Mouse (Mus musculus) embryonic facial prominence, embryonic 12.5 days (tissue): ENCODE data around the gene Nckap1l. TPM values are rescaled to one million over a fixed set of nuclear protein-coding genes. Genes with fewer than 3 reads are reported as not detected.

Experiments used
- ATAC-seq: fragments of 200-750 bp; cut with Nextera tagmentation; 2 replicates; pipeline ENCODE4 v1.8.0; 2017; ENCODE audit not compliant: insufficient number of reproducible peaks, insufficient read depth, low FRiP score, low TSS enrichment
- H3K27ac ChIP-seq: fragments of 300-500 bp; sonication (generic); 2 replicates; pipeline ENCODE4 v1.5.1; 2016; ENCODE audit warnings: mild to moderate bottlenecking
- H3K27me3 ChIP-seq: fragments of 300-500 bp; sonication (generic); 2 replicates; pipeline ENCODE4 v1.6.1; 2016; ENCODE audit warnings: mild to moderate bottlenecking, moderate library complexity
- H3K36me3 ChIP-seq: fragments of 300-500 bp; sonication (generic); 2 replicates; pipeline ENCODE4 v1.6.1; 2016; ENCODE audit warnings: mild to moderate bottlenecking
- H3K4me1 ChIP-seq: fragments of 300-500 bp; sonication (generic); 2 replicates; pipeline ENCODE4 v1.6.1; 2016
- H3K4me2 ChIP-seq: fragments of 300-500 bp; sonication (generic); replicated peaks from 2 replicates; pipeline ENCODE4 v1.6.1; 2016; ENCODE audit warnings: mild to moderate bottlenecking, moderate library complexity
- H3K4me3 ChIP-seq: fragments of 300-500 bp; sonication (generic); 2 replicates; pipeline ENCODE4 v1.5.1; 2016; ENCODE audit warnings: mild to moderate bottlenecking
- H3K9ac ChIP-seq: fragments of 300-500 bp; sonication (generic); 2 replicates; pipeline ENCODE4 v1.6.1; 2016; ENCODE audit warnings: mild to moderate bottlenecking, moderate library complexity
- H3K9me3 ChIP-seq: fragments of 300-500 bp; sonication (generic); 2 replicates; pipeline ENCODE4 v1.6.1; 2016; ENCODE audit warnings: mild to moderate bottlenecking, moderate library complexity
- WGBS: fragments of 180-500 bp; shearing (Covaris S2); methylation state at CpG from one replicate; pipeline ENCODE4 v1.1.7; 2016; 5-methylcytosine and 5-hydroxymethylcytosine counted together
- polyA plus RNA-seq: library from polyadenylated mRNA; unstranded; fragments of >200 nt; fragmentation: Nextera tagmentation; extraction: Ambion mirVana; gene quantifications from 2 replicates; pipeline ENCODE4 v1.2.1, GENCODE M21; 2016

The Nckap1l gene
- polyA plus RNA-seq, 1 experiment from 2014 or later = 1.9 TPM

GRCm38 (mm10) chr15:103502435-103503250 is 49.0 kb downstream of the Nckap1l start, which contains the start of gene Pde1b:
Gene Pde1b (plus strand): TSS chr15:103503034.
- peaks cover 6% of the 10 kb centered on the region for H3K4me1 ChIP-seq
- peak; percentile 80 for ATAC-seq
- H3K4me2 ChIP-seq = peak within 1 kb of the TSS; percentile 94
- no peak within 1 kb of the TSS for H3K27ac ChIP-seq
- H3K9ac ChIP-seq = peak within 1 kb of the TSS; percentile 56
- WGBS = 1% methylated on average over 47 of the region's 63 CpGs
- peaks cover 34% of the 10 kb centered on the region for H3K27me3 ChIP-seq
- H3K4me3 ChIP-seq = peak within 1 kb of the TSS; percentile 58
- H3K9me3 ChIP-seq = no peaks in the 10 kb centered on the region
- no peaks in the 10 kb centered on the region for H3K36me3 ChIP-seq

- WGBS = 1% methylated on average over 15 of the region's 15 CpGs
- H3K4me1 ChIP-seq = peaks cover 1% of the 10 kb centered on the region
- peak overlapping the region; percentile 94 for H3K4me2 ChIP-seq
- H3K27ac ChIP-seq = no peak overlapping the region
- H3K9ac ChIP-seq = peak overlapping the region; percentile 56
- peak; percentile 71 for ATAC-seq
- H3K27me3 ChIP-seq = peaks cover 34% of the 10 kb centered on the region
- H3K9me3 ChIP-seq = no peaks in the 10 kb centered on the region
- peak overlapping the region; percentile 58 for H3K4me3 ChIP-seq
- no peaks in the 10 kb centered on the region for H3K36me3 ChIP-seq
Observed at GRCm38 (mm10) chr15:103503251-103503600, 49.6 kb downstream of the Nckap1l start.

- Histone ChIP-seq H3K27ac (no peak overlapping the region), H3K4me3 (peak overlapping the region; percentile 58), H3K4me2 (peak overlapping the region; percentile 94), H3K36me3 (no peaks in the 10 kb centered on the region), H3K9ac (peak overlapping the region; percentile 56; the same call in 1 of the 2 replicates), H3K4me1 (no peaks in the 10 kb centered on the region), H3K27me3 (peaks cover 34% of the 10 kb centered on the region), H3K9me3 (no peaks in the 10 kb centered on the region)
- 51% methylated on average over 12 of the region's 12 CpGs for WGBS
- 0 out of 2 replicates have a peak, but pooled peaks have one; percentile 32 for ATAC-seq
Observed at GRCm38 (mm10) chr15:103503660-103504059, 50.1 kb downstream of the Nckap1l start.

GRCm38 (mm10) chr15:103509317-103509716 is 55.7 kb downstream of the Nckap1l start:
- Histone ChIP-seq H3K36me3 (no peaks in the 10 kb centered on the region), H3K4me1 (0 out of 2 replicates have a peak, but pooled peaks cover 5% of the 10 kb centered on the region), H3K27ac (no peak overlapping the region), H3K4me2 (no peak overlapping the region), H3K9me3 (no peaks in the 10 kb centered on the region), H3K9ac (no peak overlapping the region), H3K27me3 (peaks cover 13% of the 10 kb centered on the region), H3K4me3 (no peak overlapping the region)
- ATAC-seq = no peak
- 64% methylated on average over 3 of the region's 3 CpGs for WGBS

GRCm38 (mm10) chr15:103511652-103512051 is 58.1 kb downstream of the Nckap1l start:
- H3K27me3 ChIP-seq = 0 out of 2 replicates have a peak, but pooled peaks cover 4% of the 10 kb centered on the region
- no peak overlapping the region for H3K4me3 ChIP-seq
- H3K4me1 ChIP-seq = 0 out of 2 replicates have a peak, but pooled peaks cover 5% of the 10 kb centered on the region
- H3K36me3 ChIP-seq = no peaks in the 10 kb centered on the region
- no peaks in the 10 kb centered on the region for H3K9me3 ChIP-seq
- ATAC-seq = no peak
- H3K9ac ChIP-seq = no peak overlapping the region
- no peak overlapping the region for H3K4me2 ChIP-seq
- no peak overlapping the region for H3K27ac ChIP-seq
- 53% methylated on average over 1 of the region's 1 CpGs for WGBS

- 10% methylated on average over 7 of the region's 7 CpGs for WGBS
- ATAC-seq = 0 out of 2 replicates have a peak, but pooled peaks have one; percentile 10
- Histone ChIP-seq H3K27me3 (0 out of 2 replicates have a peak, but pooled peaks cover 4% of the 10 kb centered on the region), H3K9ac (no peak overlapping the region), H3K27ac (no peak overlapping the region), H3K4me3 (peak overlapping the region; percentile 34; the same call in 1 of the 2 replicates), H3K4me2 (peak overlapping the region; percentile 53), H3K9me3 (no peaks in the 10 kb centered on the region), H3K36me3 (no peaks in the 10 kb centered on the region), H3K4me1 (peaks cover 10% of the 10 kb centered on the region)
Observed at GRCm38 (mm10) chr15:103513621-103514031, 60.0 kb downstream of the Nckap1l start.

- Histone ChIP-seq H3K4me3 (peak overlapping the region; percentile 34), H3K27ac (no peak overlapping the region), H3K4me2 (peak overlapping the region; percentile 53), H3K9ac (no peak overlapping the region; the same call in 1 of the 2 replicates), H3K27me3 (0 out of 2 replicates have a peak, but pooled peaks cover 4% of the 10 kb centered on the region), H3K9me3 (no peaks in the 10 kb centered on the region), H3K4me1 (peaks cover 15% of the 10 kb centered on the region), H3K36me3 (no peaks in the 10 kb centered on the region)
- ATAC-seq = peak; percentile 86
- WGBS = 3% methylated on average over 10 of the region's 10 CpGs
Observed at GRCm38 (mm10) chr15:103514119-103514518, 60.5 kb downstream of the Nckap1l start.

GRCm38 (mm10) chr15:103514914-103515313 is 61.3 kb downstream of the Nckap1l start:
- Histone ChIP-seq H3K4me3 (no peak overlapping the region), H3K27ac (no peak overlapping the region), H3K27me3 (0 out of 2 replicates have a peak, but pooled peaks cover 4% of the 10 kb centered on the region), H3K9me3 (no peaks in the 10 kb centered on the region), H3K4me2 (peak overlapping the region; percentile 53), H3K9ac (no peak overlapping the region), H3K36me3 (no peaks in the 10 kb centered on the region), H3K4me1 (peaks cover 20% of the 10 kb centered on the region)
- whole genome bisulfite sequencing = 30% methylated on average over 3 of the region's 3 CpGs
- ATAC-seq = no peak

- Histone ChIP-seq H3K4me3 (no peak overlapping the region), H3K27ac (peak overlapping the region; percentile 63)
- WGBS = 13% methylated on average over 5 of the region's 5 CpGs
Observed at GRCm38 (mm10) chr15:103518600-103519385, 65.2 kb downstream of the Nckap1l start.

GRCm38 (mm10) chr15:103519386-103520378 is 66.1 kb downstream of the Nckap1l start:
- Histone ChIP-seq H3K4me3 (no peak overlapping the region), H3K27ac (0 out of 2 replicates have a peak overlapping the region, but pooled peaks have one; percentile 63), H3K27me3 (no peaks in the 10 kb centered on the region), H3K9me3 (no peaks in the 10 kb centered on the region), H3K36me3 (no peaks in the 10 kb centered on the region), H3K9ac (no peak overlapping the region), H3K4me2 (no peak overlapping the region), H3K4me1 (peaks cover 14% of the 10 kb centered on the region)
- whole genome bisulfite sequencing = 24% methylated on average over 4 of the region's 4 CpGs
- ATAC-seq = no peak

More at GRCm38 (mm10) chr15:103518600-103519385, 65.2 kb downstream of the Nckap1l start:
- Histone ChIP-seq H3K4me1 (peaks cover 14% of the 10 kb centered on the region), H3K9ac (no peak overlapping the region), H3K36me3 (no peaks in the 10 kb centered on the region), H3K27me3 (no peaks in the 10 kb centered on the region), H3K4me2 (no peak overlapping the region), H3K9me3 (no peaks in the 10 kb centered on the region)
- ATAC-seq = peak; percentile 63
